Mouse (Mus musculus) MEL (cell line): ENCODE results near the gene Ankrd22. TPM values are rescaled to one million over a fixed set of nuclear protein-coding genes. Genes with fewer than 3 reads are reported as not detected.

Source experiments
- DNase-seq: peaks from one replicate; pipeline ENCODE4 v3.0.0; 2011; ENCODE audit warnings: low read depth, low spot score
- H3K27ac ChIP-seq: 2 replicates; pipeline ENCODE4 v1.5.1; 2012; ENCODE audit warnings: low read depth, mild to moderate bottlenecking, control low read depth, low read length, moderate library complexity; ENCODE audit not compliant: control insufficient read depth
- H3K27me3 ChIP-seq, 2 experiments: fragments of 150-350 bp in 1 of 2; sonication (generic) in 1 of 2; 2 replicates each; pipeline ENCODE4 v1.6.1; 2012; ENCODE audit warnings: low read length in 2 of 2, mild to moderate bottlenecking in 2 of 2, improper control_type of control experiment in 1 of 2, moderate library complexity in 1 of 2; ENCODE audit not compliant: insufficient read depth in 2 of 2, control insufficient read depth in 1 of 2
- H3K36me3 ChIP-seq, 2 experiments: 2 replicates each; pipeline ENCODE4 v1.6.1; 2012 to 2014; ENCODE audit warnings: low read length in 2 of 2, improper control_type of control experiment in 1 of 2, inconsistent platforms in 1 of 2, mild to moderate bottlenecking in 1 of 2; ENCODE audit not compliant: insufficient read depth in 2 of 2, control insufficient read depth in 1 of 2
- H3K4me1 ChIP-seq, 2 experiments: fragments of 150-350 bp in 1 of 2; sonication (generic) in 1 of 2; 2 replicates each; pipeline ENCODE4 v1.6.1; 2012; ENCODE audit warnings: low read length in 2 of 2, improper control_type of control experiment in 1 of 2, mild to moderate bottlenecking in 1 of 2; ENCODE audit not compliant: insufficient read depth in 2 of 2, control insufficient read depth in 1 of 2
- H3K4me3 ChIP-seq, 2 experiments: fragments of 150-350 bp in 1 of 2; sonication (generic) in 1 of 2; 2 replicates each; pipeline ENCODE4 v1.5.1; 2012; ENCODE audit warnings: low read depth in 2 of 2, low read length in 2 of 2, mild to moderate bottlenecking in 2 of 2, moderate library complexity in 2 of 2, control low read depth in 1 of 2, improper control_type of control experiment in 1 of 2; ENCODE audit not compliant: control insufficient read depth in 1 of 2, insufficient read depth in 1 of 2
- H3K79me2 ChIP-seq: 2 replicates; pipeline ENCODE4 v1.6.1; 2012; ENCODE audit warnings: mild to moderate bottlenecking, low read length, moderate library complexity; ENCODE audit not compliant: control insufficient read depth, poor library complexity, insufficient read depth
- H3K9ac ChIP-seq: 2 replicates; pipeline ENCODE4 v1.6.1; 2012; ENCODE audit warnings: low read depth, mild to moderate bottlenecking, control low read depth, low read length, moderate library complexity; ENCODE audit not compliant: control insufficient read depth, poor library complexity, severe bottlenecking
- H3K9me3 ChIP-seq: fragments of 150-350 bp; sonication (generic); replicated peaks from 2 replicates; pipeline ENCODE4 v1.6.1; 2012; ENCODE audit warnings: mild to moderate bottlenecking, low read length, improper control_type of control experiment, moderate library complexity; ENCODE audit not compliant: insufficient read depth
- CHD1 ChIP-seq: IDR thresholded peaks from 2 replicates; pipeline ENCODE4 v1.6.1; 2012; ENCODE audit warnings: low read depth, mild to moderate bottlenecking, inconsistent platforms, low read length, improper control_type of control experiment
- CHD2 ChIP-seq: IDR thresholded peaks from 2 replicates; pipeline ENCODE4 v1.6.1; 2011; ENCODE audit warnings: low read length, improper control_type of control experiment
- CTCF ChIP-seq, 3 experiments: IDR thresholded peaks in 2 of 3; conservative IDR thresholded peaks in 1 of 3; 2 replicates each; pipeline ENCODE4 v1.5.1; 2011 to 2012; ENCODE audit warnings: low read length in 3 of 3, low read depth in 2 of 3, mild to moderate bottlenecking in 2 of 3, improper control_type of control experiment in 1 of 3, inconsistent platforms in 1 of 3, mixed read lengths in 1 of 3, moderate library complexity in 1 of 3; ENCODE audit not compliant: control insufficient read depth in 1 of 3, insufficient read depth in 1 of 3, poor library complexity in 1 of 3, severe bottlenecking in 1 of 3
- E2F4 ChIP-seq: IDR thresholded peaks from 2 replicates; pipeline ENCODE4 v1.6.1; 2011; ENCODE audit warnings: low read depth, low read length, improper control_type of control experiment, borderline replicate concordance
- ELF1 ChIP-seq: IDR thresholded peaks from 2 replicates; pipeline ENCODE4 v1.6.1; 2014; ENCODE audit warnings: low read depth, mild to moderate bottlenecking, inconsistent platforms, low read length, improper control_type of control experiment, moderate library complexity
- ETS1 ChIP-seq: IDR thresholded peaks from 2 replicates; pipeline ENCODE4 v1.6.1; 2012; ENCODE audit warnings: low read depth, mild to moderate bottlenecking, inconsistent platforms, low read length, improper control_type of control experiment, moderate library complexity
- GABPA ChIP-seq: IDR thresholded peaks from 2 replicates; pipeline ENCODE4 v1.6.1; 2012; ENCODE audit warnings: low read depth, mild to moderate bottlenecking, inconsistent platforms, low read length, improper control_type of control experiment, moderate library complexity
- JUND ChIP-seq: IDR thresholded peaks from 2 replicates; pipeline ENCODE4 v1.6.1; 2011; ENCODE audit warnings: low read depth, mild to moderate bottlenecking, improper control_type of control experiment, low read length
- MAX ChIP-seq: IDR thresholded peaks from 2 replicates; pipeline ENCODE4 v1.6.1; 2011; ENCODE audit warnings: low read length, improper control_type of control experiment
- MAZ ChIP-seq: IDR thresholded peaks from 2 replicates; pipeline ENCODE4 v1.6.1; 2012; ENCODE audit warnings: low read depth, mild to moderate bottlenecking, inconsistent platforms, low read length, improper control_type of control experiment
- MYB ChIP-seq: IDR thresholded peaks from 2 replicates; pipeline ENCODE4 v1.6.1; 2011; ENCODE audit warnings: mild to moderate bottlenecking, low read depth, low read length, improper control_type of control experiment
- POLR2AphosphoS5 ChIP-seq: IDR thresholded peaks from 2 replicates; pipeline ENCODE4 v1.6.1; 2012; ENCODE audit warnings: low read depth, borderline replicate concordance, mild to moderate bottlenecking, inconsistent platforms, low read length, moderate library complexity, mixed read lengths
- RAD21 ChIP-seq: IDR thresholded peaks from 2 replicates; pipeline ENCODE4 v1.6.1; 2011; ENCODE audit warnings: mild to moderate bottlenecking, low read depth, low read length, improper control_type of control experiment
- RCOR1 ChIP-seq: IDR thresholded peaks from 2 replicates; pipeline ENCODE4 v1.6.1; 2012; ENCODE audit warnings: low read depth, mild to moderate bottlenecking, inconsistent platforms, low read length, improper control_type of control experiment
- SIN3A ChIP-seq: IDR thresholded peaks from 2 replicates; pipeline ENCODE4 v1.6.1; 2012; ENCODE audit warnings: low read length, improper control_type of control experiment, inconsistent platforms
- SMC3 ChIP-seq: IDR thresholded peaks from 2 replicates; pipeline ENCODE4 v1.6.1; 2011; ENCODE audit warnings: low read depth, low read length, improper control_type of control experiment
- TBP ChIP-seq: IDR thresholded peaks from 2 replicates; pipeline ENCODE4 v1.8.0; 2011; ENCODE audit warnings: low read depth, low read length, improper control_type of control experiment
- ZMIZ1 ChIP-seq: IDR thresholded peaks from 2 replicates; pipeline ENCODE4 v1.6.1; 2012; ENCODE audit warnings: low read depth, mild to moderate bottlenecking, inconsistent platforms, low read length, improper control_type of control experiment, moderate library complexity
- ZNF384 ChIP-seq: IDR thresholded peaks from 2 replicates; pipeline ENCODE4 v1.6.1; 2012; ENCODE audit warnings: low read depth, mild to moderate bottlenecking, inconsistent platforms, low read length, improper control_type of control experiment
- polyA plus RNA-seq, 2 experiments: library from polyadenylated mRNA; stranded (reverse) in 1 of 2; unstranded in 1 of 2; fragments of >175 nt in 1 of 2; fragments of >200 nt in 1 of 2; gene quantifications; 2 replicates each; pipeline versions ENCODE4 v1.2.1 to v1.2.4; 2012; ENCODE audit warnings: low replicate concordance in 2 of 2, low read depth in 1 of 2; ENCODE audit not compliant: insufficient read length in 2 of 2, insufficient read depth in 1 of 2, missing spikeins in 1 of 2
- total RNA-seq: library from RNA; depleted of rRNA; stranded (reverse); fragments of 300-350 nt; gene quantifications from 2 replicates; pipeline ENCODE4 v1.2.3, GENCODE M21; 2012

Ankrd22 gene
- total and polyA plus RNA-seq, 3 experiments, result not detected

DNA sequence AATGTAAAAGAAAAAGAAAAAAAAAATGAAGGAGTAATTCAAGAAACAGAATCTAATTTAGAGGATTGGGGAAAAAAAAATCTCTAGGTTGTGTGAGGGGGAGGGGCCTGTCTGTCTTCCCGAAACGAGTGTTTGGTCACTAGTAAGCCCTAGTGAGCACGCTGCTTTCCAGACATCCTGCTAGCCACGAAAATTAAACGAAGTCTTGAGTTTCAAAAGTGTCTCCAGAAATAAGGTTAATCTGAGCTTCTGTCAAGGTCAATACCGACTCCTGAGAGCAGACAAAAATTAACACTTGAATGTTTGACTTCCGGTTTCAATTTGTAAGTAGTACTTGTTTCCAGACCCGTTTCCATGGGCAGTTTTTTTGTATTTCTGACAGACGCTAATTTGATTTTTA is 27.3 kb upstream of the Ankrd22 start:
- DNase-seq, result no peak
- H3K4me1 ChIP-seq, result no peaks in the 10 kb centered on the region
- no peaks in the 10 kb centered on the region for H3K9me3 ChIP-seq
- TF ChIP-seq MAX (no peak), ETS1 (no peak), GABPA (no peak), SMC3 (no peak), ELF1 (no peak), TBP (no peak), ZMIZ1 (no peak), MYB (no peak), POLR2AphosphoS5 (no peak), RAD21 (no peak), RCOR1 (no peak), ZNF384 (no peak), CTCF (IDR thresholded peaks at IDR 0.05 in 2 of 3, conservative IDR thresholded peaks at IDR 0.05 in 1 of 3; ENCODE audit: control insufficient read depth in 1 of 3, insufficient read depth in 1 of 3, low read depth in 2 of 3, low read length in 3 of 3, poor library complexity in 1 of 3, severe bottlenecking in 1 of 3) (no peak), CHD1 (no peak), SIN3A (no peak), CHD2 (no peak)
- H3K79me2 ChIP-seq, result no peaks in the 10 kb centered on the region
- no peak overlapping the region for H3K9ac ChIP-seq
- no peak overlapping the region for H3K27ac ChIP-seq
- no peak overlapping the region for H3K4me3 ChIP-seq
- no peaks in the 10 kb centered on the region for H3K36me3 ChIP-seq
- no peaks in the 10 kb centered on the region for H3K27me3 ChIP-seq

GRCm38 (mm10) chr19:34192008-34192963 is 26.4 kb upstream of the Ankrd22 start, which contains the start of gene Stambpl1:
Gene Stambpl1, plus strand, starts transcription at chr19:34192229.
- Histone ChIP-seq H3K27me3 (no peaks in the 10 kb centered on the region), H3K27ac (no peak within 1 kb of the TSS), H3K9me3 (no peaks in the 10 kb centered on the region), H3K4me3 (no peak within 1 kb of the TSS), H3K36me3 (no peaks in the 10 kb centered on the region), H3K9ac (no peak within 1 kb of the TSS), H3K4me1 (no peaks in the 10 kb centered on the region), H3K79me2 (no peaks in the 10 kb centered on the region)
- no peak for TF ChIP-seq JUND
- no peak for TF ChIP-seq SMC3
- no peak for TF ChIP-seq GABPA
- no peak for TF ChIP-seq MAZ
- TF ChIP-seq CHD2, result no peak
- no peak for TF ChIP-seq RCOR1
- no peak for TF ChIP-seq E2F4
- TF ChIP-seq ELF1, result no peak
- no peak for TF ChIP-seq RAD21
- DNase-seq, result no peak
